Mouse (Mus musculus) right cerebral cortex, postnatal 25 days (tissue): ENCODE data around the gene Casc1.

ENCODE experiments used
- DNase-seq: peaks from one replicate; pipeline ENCODE4 v3.0.0; 2022

Casc1 gene

GRCm38 (mm10) chr6:145202432-145203125, 8.2 kb downstream of the Casc1 start:
- DNase-seq, result no peak

GRCm38 (mm10) chr6:145197949-145198686, 12.7 kb downstream of the Casc1 start:
- no peak for DNase-seq

- DNase-seq, result no peak
These were observed 17.4 kb downstream of the Casc1 start for GRCm38 (mm10) chr6:145193446-145193845.

GRCm38 (mm10) chr6:145193038-145193437, 17.8 kb downstream of the Casc1 start:
- no peak for DNase-seq

GRCm38 (mm10) chr6:145187093-145188088, 23.4 kb downstream of the Casc1 start:
- DNase-seq, result peak; percentile 68

GRCm38 (mm10) chr6:145186096-145186495, 24.7 kb downstream of the Casc1 start:
- DNase-seq, result no peak

- no peak for DNase-seq
These were observed 28.8 kb downstream of the Casc1 start for GRCm38 (mm10) chr6:145182044-145182443.

GRCm38 (mm10) chr6:145179665-145180064, 31.1 kb downstream of the Casc1 start:
- DNase-seq, result no peak

- DNase-seq, result no peak
These were observed 34.3 kb downstream of the Casc1 start for GRCm38 (mm10) chr6:145176474-145176873.

GRCm38 (mm10) chr6:145175571-145175981, 35.2 kb downstream of the Casc1 start:
- no peak for DNase-seq

GRCm38 (mm10) chr6:145173781-145174191, 37.0 kb downstream of the Casc1 start:
- no peak for DNase-seq

GRCm38 (mm10) chr6:145171892-145172606, 38.8 kb downstream of the Casc1 start:
- DNase-seq, result no peak

- no peak for DNase-seq
These were observed 50.2 kb downstream of the Casc1 start for GRCm38 (mm10) chr6:145160581-145160980.

- no peak for DNase-seq
These were observed 52.2 kb downstream of the Casc1 start for GRCm38 (mm10) chr6:145158619-145159018.

- DNase-seq, result no peak
These were observed 61.8 kb downstream of the Casc1 start for GRCm38 (mm10) chr6:145149054-145149453.

GRCm38 (mm10) chr6:145147716-145148115, 63.1 kb downstream of the Casc1 start:
- DNase-seq, result no peak

GRCm38 (mm10) chr6:145145173-145145572, 65.6 kb downstream of the Casc1 start:
- no peak for DNase-seq

- DNase-seq, result no peak
These were observed 69.0 kb downstream of the Casc1 start for GRCm38 (mm10) chr6:145141827-145142226.

GRCm38 (mm10) chr6:145140706-145141105, 70.1 kb downstream of the Casc1 start:
- no peak for DNase-seq

- no peak for DNase-seq
These were observed 70.9 kb downstream of the Casc1 start for GRCm38 (mm10) chr6:145139776-145140475.

GRCm38 (mm10) chr6:145139236-145139635, 71.6 kb downstream of the Casc1 start:
- DNase-seq, result no peak

- DNase-seq, result no peak
These were observed 74.0 kb downstream of the Casc1 start for GRCm38 (mm10) chr6:145136831-145137230.
